Mouse (Mus musculus): Measurements from ENCODE around the gene Proca1.

- TF ChIP-seq EP300 (optimal IDR thresholded peaks at IDR 0.05) (no peak), CTCF (IDR thresholded peaks at IDR 0.05; ENCODE audit: low read depth) (no peak)
These were observed 52.1 kb downstream of the Proca1 start for GRCm38 (mm10) chr11:78245261-78245626.

All from stomach, postnatal 0 days (tissue).